Mouse (Mus musculus) thymus, adult 2 months (tissue): ENCODE results near the gene Ddx21.

Experiments
- CTCF ChIP-seq: fragments of 200-500 bp; IDR thresholded peaks from 2 replicates; pipeline ENCODE4 v1.5.1; 2012; ENCODE audit warnings: mild to moderate bottlenecking, control low read depth, low read length, moderate library complexity, borderline replicate concordance; ENCODE audit not compliant: control insufficient read depth, poor library complexity, insufficient read depth; ENCODE audit errors: extremely low read depth
- POLR2A ChIP-seq: fragments of 200-500 bp; IDR thresholded peaks from 2 replicates; pipeline ENCODE4 v1.6.1; 2012; ENCODE audit warnings: mild to moderate bottlenecking, low read length, control low read depth, moderate library complexity; ENCODE audit not compliant: control insufficient read depth, poor library complexity, insufficient read depth; ENCODE audit errors: extremely low read depth

DNA sequence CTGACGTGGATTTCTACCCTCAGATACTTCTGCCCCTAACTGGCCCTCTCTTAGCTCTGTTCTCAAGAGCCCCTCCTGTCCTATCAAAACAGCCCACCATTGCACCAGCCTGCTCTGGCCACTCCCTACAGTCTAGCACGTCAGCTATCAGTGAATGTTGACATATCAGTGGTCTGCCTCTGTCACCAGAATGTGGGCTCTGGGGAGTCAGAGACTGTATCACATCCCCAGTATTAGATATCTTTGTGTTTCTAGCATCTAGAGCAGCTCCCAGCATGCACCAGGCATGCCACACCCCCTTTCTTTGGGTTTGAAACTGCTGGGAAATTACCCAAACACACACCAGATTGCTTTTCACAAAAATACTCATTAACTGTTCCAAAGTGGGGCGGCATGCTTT lies 61.3 kb downstream of the Ddx21 start:
- TF ChIP-seq POLR2A (no peak), CTCF (no peak)
